Mouse (Mus musculus): Measurements from ENCODE around the gene Atxn1. TPM values are rescaled to one million over a fixed set of nuclear protein-coding genes. Genes with fewer than 3 reads are reported as not detected.

The Atxn1 gene
- total RNA-seq, 2 experiments from 2014 or later, result 5.9 to 9.0 TPM

DNA sequence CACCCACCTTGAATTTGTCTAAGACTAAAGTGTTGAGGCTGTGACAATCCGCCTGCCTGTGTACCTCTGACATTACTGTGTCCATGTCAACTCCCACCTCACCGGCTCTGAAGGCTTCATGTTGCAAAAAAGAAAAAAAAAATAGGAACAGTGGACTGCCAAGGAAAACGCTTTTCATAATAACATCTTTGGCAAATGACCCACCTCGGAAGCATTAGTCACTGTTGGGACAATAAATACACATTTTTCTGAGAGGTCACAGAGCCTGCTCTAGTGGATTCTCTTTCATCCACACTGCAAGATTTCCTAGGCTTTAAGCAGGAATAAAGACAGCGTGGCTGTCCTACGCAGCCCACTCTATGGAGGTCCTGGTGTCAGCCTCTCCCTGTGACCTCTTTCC, 168.5 kb downstream of the Atxn1 start:
- ATAC-seq (ENCODE audit: poor library complexity, severe bottlenecking), result no peak

DNA sequence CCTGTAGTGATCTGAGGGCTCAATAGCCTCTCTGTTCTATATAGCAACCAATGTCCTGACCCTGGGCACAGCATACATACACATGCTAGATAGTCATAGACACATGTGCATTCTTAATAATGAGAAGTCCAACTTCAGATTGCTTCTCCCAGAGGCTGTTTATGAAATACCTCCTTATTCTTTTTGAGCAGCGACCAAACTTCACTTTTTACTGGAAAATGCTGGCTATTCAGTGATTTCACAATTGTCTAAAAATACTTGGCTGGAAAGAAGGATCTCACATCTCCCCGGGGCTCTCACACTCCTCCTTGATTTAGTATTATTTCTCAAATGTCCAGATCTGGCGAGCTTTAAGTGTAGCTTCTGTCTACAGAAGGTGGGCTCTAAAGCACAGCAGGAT, 171.0 kb downstream of the Atxn1 start:
- ATAC-seq (ENCODE audit: poor library complexity, severe bottlenecking), result no peak

DNA sequence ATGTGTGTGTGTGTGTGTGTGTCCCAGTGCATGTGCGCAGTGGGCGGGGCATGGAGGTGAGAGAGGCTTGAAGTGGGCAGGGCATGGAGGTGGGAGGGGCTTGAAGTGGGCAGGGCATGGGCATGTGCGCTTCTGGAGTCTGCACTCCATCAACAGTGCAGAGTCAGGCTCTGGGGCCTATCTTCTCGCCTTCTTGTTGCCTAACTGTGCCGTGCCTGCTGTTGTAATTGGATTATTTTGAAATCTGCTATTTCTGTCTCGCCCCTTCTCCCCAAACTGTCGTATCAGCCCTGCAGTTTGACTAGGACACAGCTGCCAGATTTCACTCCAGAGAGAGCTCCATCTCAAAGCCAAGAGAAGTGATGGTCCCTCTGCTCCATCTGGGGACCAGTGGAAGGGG, 178.4 kb downstream of the Atxn1 start:
- peak; percentile 77 for ATAC-seq (ENCODE audit: poor library complexity, severe bottlenecking)

DNA sequence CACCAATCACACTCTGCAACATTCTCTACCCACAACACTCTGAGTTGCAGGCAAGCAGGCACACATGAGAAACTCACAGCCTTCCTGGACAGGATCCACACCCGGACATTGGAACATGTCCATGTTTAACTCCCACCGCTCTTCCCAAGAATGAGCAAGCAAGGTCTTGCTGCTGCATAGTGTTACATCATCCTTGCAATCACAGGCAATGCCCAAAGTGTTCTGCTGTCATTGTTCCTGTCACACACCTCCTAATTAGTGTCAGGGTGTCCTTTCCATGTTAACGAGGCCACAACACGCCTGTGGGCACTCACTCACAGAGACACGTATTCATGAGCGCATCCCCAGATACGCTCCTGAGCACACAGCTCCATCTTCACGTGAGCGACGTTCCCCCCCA, 181.1 kb downstream of the Atxn1 start:
- no peak for ATAC-seq (ENCODE audit: poor library complexity, severe bottlenecking)

DNA sequence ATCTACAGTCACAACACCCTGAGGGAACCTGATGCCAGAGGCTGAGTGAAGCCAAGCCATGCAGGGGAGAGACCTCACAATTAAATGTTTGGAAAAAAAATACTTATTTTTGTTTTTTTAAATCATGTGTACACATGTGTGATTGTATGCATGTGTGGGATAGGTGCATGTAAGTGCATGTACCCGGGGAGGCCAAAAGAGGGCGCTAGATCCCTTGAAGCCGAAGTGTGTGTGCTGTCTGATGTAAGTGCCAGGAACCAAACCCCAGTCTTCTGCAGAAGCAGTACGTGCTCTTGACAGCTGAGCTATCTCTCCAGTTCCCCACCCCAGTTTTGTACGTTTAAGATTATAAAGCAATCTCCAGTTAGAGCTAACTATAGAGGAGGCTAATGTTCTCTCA, 186.1 kb downstream of the Atxn1 start:
- no peak for ATAC-seq (ENCODE audit: poor library complexity, severe bottlenecking)

DNA sequence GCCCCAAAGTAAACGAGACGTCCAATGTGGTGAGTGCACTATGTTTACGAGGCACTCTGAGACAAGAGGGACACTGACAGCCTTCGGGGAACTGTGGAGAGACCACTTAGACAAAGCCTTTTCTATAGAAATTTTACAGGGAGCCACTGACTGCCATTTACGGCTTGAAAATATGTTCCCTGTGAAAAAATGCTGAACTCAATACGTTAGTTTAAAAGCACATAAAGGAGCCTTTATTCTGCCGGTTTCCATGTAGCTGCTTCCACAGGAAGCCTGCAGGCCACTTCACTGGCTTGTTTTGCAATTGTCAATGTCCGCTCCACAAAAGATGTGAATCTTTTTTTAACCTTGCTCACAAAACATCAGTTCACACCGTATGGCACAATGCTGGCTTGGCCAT, 186.6 kb downstream of the Atxn1 start:
- no peak for ATAC-seq (ENCODE audit: poor library complexity, severe bottlenecking)

DNA sequence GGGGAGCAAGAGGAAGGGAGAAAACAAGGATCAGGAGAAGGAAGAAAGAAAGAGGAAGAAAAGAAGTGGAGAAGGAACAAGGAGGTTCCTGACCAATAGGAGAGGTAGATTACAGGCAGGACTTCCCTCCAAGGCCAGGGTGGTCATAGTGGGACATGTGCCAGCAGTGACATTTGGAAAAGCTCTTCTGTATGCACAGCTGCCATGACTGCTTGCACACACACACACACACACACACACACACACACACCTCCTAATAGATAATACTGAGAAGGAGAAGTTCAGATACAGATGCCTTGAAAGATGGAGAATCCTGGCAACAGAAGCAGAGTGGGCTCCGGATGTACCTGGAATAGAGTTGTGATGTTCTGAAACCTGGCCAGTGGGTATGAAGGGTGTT, 189.3 kb downstream of the Atxn1 start:
- no peak for ATAC-seq (ENCODE audit: poor library complexity, severe bottlenecking)

DNA sequence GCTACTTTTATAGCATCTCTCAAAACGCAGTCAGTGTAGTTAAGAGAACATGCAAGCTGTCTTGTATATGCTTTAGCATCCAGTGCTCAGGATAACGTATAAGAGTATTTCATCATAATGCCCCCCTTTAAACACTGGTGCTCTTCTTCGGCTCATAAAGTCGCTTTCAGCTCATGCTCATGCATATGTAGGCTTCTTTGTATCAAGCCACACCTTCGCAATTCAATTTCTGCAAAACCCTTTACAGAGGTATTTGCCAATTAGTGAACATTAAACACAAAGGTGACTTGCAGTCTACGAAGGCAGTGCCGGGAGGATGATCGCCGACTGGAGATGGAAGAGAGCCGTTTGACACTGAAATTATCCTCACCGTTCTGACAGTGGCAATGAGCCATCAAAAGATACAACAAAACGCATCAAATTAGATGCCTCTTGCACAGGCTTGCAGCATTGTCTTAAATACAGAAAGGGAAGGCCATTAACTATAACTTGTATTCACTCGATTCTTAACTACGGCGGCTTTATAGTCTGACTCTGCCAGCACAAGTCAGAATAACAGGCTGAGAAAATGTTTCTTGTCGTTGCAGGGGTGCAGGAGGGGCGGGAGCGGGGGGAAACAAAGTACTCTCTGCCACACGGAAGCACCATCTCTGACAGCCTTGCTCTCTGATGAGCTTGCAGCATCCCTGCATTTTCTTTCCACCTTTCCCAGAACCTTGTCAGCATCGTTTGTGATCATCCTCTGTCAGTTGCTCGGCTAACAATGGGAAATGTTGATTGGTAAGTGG, 191.2 kb downstream of the Atxn1 start:
- no peak for ATAC-seq (ENCODE audit: poor library complexity, severe bottlenecking)

DNA sequence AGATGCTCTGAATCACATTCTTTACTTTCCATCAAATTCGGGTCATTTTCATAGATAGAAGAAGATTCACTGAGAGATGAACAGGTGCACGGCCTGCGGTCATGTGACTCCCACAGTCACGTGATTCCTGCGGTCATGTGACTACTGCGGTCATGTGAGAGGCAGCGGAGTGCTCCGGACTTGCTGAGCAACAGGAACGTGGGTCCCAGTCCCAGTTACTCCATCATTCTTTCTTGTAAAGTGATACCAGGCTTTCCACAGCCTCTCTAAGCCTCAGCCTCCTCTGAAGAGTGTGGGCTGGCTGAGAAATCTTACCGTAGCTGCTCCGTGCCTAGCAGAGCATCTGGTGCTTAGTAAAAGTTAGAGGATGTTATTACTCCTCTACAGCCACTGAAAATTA, 195.1 kb downstream of the Atxn1 start:
- no peak for ATAC-seq (ENCODE audit: poor library complexity, severe bottlenecking)

DNA sequence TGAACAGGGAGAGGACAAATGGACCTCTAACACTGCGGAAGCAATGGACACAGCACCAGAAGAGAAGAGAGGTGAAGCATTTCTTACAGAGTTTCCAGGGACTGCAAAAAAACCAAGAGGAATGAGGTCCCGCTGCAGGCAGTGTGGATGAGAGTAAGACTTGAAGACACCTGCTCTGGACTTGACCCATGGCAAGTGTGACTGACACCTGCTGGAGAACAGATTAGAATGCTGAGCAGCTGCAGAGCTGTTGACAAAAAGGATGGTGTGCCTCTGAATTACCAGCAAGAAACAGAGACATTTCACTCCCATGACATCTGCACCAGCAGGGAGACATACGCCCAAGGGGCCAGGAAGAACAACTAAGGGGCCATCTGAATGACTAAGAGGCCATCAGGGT, 196.6 kb downstream of the Atxn1 start:
- ATAC-seq (ENCODE audit: poor library complexity, severe bottlenecking), result no peak

DNA sequence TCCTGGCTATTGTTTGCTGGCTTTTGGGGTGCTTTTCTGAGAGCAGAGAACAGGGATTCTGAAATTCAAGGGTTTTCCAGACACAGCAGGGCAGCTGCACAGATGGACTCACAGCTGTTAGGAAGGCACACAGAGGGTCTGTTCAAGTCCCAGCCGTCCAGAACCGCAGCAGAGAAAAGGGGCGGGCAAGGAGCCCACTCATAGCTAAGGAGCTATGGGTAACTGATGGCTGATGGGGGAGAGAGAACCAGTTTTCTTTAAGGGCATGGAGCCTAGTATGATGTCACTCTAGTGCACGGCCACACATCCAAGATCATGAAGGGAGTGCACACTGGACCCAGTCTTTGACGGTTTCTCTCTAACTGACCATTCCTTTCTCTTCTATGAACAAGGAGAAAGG, 200.5 kb downstream of the Atxn1 start:
- ATAC-seq (ENCODE audit: poor library complexity, severe bottlenecking), result no peak

DNA sequence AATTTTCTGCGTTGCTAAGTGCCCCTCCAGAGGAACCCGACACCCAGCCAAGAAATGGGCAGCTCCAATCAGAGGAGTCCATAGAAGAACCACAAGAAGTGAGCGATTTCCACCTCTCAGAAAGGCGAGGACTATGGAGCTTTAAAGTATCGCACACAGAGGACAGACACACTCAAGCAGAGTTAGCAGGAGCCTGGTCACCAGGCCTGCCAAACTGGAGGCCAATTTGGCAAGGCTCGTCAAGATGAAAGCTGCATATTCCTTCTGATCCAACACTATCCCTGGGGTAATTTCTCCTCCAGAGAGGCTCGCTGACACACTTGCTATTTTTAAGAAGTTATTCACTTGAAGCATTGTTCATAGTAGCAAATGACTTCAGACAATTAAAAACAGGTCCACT, 202.5 kb downstream of the Atxn1 start:
- ATAC-seq (ENCODE audit: poor library complexity, severe bottlenecking), result no peak

DNA sequence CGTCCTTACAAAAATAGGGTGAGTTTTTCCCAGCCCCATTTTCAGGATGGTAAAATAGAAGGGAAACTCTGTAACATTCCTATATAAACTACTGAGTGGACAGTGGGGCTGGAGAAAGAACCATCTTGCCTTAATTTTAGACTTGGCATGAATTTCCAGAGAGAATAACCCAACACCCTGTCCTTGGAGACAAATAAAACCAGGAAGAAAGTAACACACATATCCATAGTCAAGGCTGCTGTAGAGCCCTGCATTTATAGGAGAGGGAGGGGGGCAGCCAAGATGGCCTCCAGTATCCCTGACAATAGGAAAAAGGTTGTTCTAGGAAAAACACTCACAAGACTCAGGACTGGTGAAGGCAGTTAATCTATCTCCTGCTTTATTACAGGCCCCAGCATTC, 210.3 kb downstream of the Atxn1 start:
- no peak for ATAC-seq (ENCODE audit: poor library complexity, severe bottlenecking)

DNA sequence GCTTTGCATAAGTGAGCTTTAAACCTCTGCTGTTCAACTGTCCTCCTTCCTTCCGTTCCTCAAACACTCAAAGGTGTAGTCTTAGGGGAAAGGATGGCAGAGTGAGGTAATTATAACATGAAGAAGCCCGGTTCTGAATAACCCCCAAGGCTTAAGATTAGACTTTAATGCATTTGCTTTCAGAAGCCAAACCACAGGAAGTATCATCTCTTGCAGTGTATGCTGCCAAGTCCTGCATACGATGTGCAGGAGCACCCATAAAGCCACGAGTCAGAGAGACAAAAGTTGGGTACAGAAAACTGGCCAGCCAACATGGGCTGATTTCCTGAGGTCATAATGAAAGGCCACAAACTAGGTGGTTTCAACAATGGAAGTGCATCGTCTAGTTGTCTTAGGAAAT, 212.3 kb downstream of the Atxn1 start:
- no peak for ATAC-seq (ENCODE audit: poor library complexity, severe bottlenecking)

DNA sequence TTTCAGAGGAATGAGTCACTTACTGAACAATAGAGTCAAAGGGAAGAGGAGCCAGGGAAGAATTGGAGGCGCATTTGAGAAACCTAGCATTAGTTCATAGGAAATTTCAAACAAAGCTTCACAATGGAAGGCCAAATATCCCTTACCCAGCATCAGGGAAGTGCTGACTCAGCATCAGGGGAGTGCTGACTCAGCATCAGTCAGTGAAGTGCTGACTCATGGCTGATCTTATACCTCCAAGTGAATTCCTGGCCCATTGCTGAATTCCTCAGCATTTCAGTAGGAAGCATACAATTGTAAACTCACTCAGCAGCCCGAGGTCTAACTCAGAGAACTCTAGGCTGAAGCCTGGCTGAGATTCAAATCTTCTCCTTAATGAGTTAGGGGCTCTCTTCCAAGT, 213.6 kb downstream of the Atxn1 start:
- no peak for ATAC-seq (ENCODE audit: poor library complexity, severe bottlenecking)

DNA sequence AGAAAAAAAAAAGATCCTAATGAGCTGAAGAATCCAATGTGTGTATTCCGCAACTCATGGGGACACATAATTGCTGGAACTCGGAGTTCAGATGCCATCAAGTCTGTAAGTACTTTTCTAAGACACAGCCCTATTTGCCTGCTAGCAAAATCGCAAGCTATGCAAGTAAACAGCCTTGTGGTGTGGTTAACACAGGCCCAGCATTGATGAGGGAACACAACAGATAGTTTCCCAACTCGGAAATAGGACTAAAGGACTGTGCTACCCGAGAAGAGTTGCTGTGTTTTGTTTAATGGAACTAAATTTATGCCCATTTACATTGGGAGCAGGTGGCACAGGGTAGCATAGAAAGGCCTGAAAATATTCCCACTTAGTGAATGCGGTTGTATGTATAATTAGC, 214.2 kb downstream of the Atxn1 start:
- ATAC-seq (ENCODE audit: poor library complexity, severe bottlenecking), result no peak

DNA sequence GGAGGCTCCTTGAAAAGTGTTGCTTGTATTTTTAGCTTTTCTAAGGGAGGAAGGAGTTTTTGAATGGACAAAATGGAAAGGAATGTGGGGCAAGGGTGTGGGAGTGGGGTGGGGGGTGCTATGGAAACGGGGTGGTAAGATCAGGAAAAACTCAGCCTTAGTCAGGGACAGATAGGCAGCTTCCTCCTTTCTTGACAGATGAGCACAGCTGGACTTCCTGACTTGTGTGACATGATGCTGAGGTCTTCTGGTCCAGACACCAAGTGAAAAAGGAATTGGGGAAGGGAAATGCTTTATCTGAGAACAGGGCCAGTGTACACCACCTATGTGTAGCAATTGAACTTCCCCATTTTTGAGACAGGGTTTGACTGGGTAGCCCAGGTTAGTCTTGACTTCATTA, 214.9 kb downstream of the Atxn1 start:
- ATAC-seq (ENCODE audit: poor library complexity, severe bottlenecking), result peak; percentile 64

DNA sequence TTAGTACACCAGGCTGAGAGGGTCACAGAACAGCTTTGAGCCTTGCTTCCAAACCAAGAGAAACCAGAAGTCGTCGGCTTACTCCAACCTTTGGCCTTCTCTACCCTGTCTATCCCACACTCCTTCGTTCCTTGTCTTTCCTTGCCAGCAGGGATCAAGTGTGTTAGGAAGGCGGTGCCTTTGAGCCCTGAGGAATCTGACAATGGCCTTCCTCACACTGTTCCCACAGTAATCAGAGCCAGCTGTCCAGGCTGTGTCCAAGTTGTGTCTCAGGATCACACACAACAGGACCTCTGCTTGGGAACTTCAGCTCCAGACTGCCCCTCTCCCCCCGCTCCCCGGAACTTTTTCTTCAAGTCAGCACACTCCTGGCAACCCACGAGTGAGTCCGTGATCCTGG, 215.6 kb downstream of the Atxn1 start:
- ATAC-seq (ENCODE audit: poor library complexity, severe bottlenecking), result no peak

DNA sequence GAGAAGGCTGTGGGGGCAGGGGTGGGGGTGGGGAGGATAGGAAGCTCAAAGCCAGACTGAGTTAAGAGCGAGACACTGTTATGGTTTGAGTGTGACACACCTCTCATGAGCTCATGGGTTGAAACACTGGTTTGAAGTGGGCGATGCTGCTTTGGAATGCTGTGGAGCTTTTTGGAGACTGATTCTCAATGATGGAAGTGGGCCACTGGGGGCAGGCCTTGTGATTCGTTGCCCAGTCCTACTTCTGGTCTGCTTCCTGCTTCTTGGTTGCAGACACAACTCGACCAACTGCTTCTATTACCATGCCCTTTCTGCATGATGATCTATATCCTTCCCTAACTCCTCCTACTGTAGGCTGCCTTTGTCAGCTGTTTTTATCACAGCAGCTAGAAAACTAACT, 216.1 kb downstream of the Atxn1 start:
- ATAC-seq (ENCODE audit: poor library complexity, severe bottlenecking), result no peak

DNA sequence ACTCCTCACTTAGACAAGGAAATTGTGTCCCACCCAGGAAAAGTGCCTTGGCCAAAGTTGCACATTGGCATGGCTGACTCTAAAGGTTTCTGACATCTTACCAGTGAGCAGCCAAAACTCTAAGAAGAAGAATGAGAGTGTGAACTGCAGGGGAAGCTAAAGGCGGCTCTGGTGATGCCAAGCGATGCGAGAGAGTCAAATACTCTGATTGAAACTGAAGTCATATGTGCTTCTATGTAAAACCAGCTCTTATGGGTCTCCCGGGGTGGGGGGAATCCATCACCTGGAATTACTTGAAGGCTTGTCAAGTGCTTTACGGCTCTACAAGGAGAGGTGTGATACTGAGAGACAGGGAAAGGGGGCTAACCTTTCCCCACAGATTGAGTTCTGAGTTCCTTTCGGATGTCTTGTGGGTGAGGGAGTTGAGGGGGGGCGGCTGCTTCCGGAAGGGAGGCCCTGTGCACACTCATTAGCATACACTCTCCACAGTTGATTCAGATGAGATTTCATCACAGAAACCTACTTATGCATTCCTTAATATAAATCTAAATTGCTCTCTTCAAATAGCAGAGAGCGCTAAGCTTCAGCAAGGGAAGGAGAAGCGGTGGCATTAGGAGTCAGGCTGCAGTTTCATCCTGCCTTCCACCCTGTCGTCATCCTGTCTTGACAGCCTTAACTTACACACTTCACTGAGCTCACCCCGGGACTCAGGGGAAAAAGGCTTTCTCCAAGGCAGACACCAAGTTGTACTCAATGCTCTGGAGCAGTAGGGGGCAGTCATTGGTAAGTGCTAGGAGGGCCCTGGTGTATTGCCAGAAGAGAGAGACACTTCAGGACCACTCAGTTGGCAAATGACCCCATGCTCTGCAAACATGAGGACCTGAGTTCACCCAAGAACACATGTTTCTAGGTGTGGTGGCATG, 218.7 kb downstream of the Atxn1 start:
- ATAC-seq (ENCODE audit: poor library complexity, severe bottlenecking), result no peak

DNA sequence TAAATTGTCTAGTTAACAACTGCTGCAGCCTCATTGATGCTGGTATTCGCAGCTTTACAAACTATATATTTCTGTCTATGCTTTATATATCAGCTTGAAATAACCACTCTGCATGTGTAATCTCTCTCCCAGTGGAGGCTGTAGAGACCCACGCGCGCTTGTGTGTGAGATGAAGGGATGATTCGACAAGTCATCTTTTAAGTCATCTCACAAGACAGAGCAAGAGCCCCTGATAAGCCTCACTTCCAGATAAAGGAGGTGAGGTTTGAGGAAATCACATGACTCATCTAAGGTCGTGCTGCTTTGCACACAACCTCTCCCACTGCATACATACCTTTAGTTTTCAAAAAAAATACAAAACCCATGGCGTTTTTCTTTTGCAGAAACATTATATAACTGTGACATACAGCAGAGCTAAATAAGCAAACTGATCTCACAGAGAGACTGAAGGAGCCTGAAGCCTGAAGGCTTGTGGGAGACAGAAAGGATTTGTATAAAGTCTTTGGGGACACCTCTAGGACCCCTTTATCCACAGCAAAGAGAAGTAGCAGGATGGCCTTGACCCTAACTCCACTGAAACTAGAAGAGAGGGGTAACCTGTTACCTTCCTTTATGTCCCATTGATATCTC, 219.9 kb downstream of the Atxn1 start:
- no peak for ATAC-seq (ENCODE audit: poor library complexity, severe bottlenecking)

DNA sequence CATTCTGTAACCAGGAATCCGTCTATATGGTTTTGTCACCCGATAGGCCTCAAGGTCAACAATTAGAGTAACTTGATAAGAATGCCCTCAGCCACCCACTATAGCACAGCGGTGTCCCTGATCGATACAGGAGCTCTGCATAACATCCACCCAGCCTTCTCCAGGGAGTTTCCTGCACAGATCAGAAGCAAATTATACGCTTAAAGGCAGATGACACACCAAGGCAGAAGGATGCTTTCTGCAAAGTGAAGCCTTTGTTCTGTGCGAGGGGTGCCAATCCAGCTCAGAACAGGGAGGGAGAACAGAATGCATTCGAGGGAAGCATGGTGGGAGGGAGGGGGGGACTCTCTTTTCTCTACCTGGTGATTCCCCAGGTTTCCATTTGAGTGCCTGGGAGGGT, 221.0 kb downstream of the Atxn1 start:
- no peak for ATAC-seq (ENCODE audit: poor library complexity, severe bottlenecking)
